Mouse (Mus musculus): Measurements from ENCODE around the gene Clec4a2.
"Not testable (repeated sequence)": the region's sequence is repeated elsewhere in the genome, so short reads cannot be mapped to it uniquely, and the experiment has no call there.

Gene Clec4a2

DNA sequence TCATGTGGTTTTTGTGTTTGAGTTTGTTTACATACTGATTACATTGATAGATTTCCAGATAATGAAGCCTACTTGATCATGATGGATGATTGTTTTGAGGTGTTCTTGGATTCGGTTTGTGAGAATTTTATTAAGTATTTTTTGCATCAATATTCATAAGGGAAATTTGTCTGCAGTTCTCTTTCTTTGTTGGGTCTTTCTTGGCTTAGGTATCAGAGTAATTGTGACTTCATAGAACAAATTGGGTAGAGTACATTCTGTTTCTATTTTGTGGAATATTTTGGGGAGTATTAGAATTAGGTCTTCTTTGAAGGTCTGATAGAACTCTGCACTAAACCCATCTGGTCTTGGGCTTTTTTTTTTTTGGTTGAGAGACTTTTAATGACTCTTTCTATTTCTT, at the start of gene Clec4a2:
Gene Clec4a2, plus strand, starts transcription at position 301 of the 400 bp plus-strand sequence.
- in situ Hi-C loops (cut with MboI, MseI), result not testable (repeated sequence)

GRCm38 (mm10) chr6:123095125-123095843, 10.9 kb upstream of the Clec4a2 start:
- in situ Hi-C loops (cut with MboI, MseI), result no loop called here

GRCm38 (mm10) chr6:123123195-123123594, 17.0 kb downstream of the Clec4a2 start:
- in situ Hi-C loops (cut with MboI, MseI), result no loop called here

GRCm38 (mm10) chr6:123127173-123127572, 20.9 kb downstream of the Clec4a2 start:
- in situ Hi-C loops (cut with MboI, MseI), result loop anchor here in 1 of 2 experiments (25.0 kb wide), 1 partner anchor 1440 kb away; no protein-coding TSS in a partner anchor

GRCm38 (mm10) chr6:123137766-123138526, 31.7 kb downstream of the Clec4a2 start:
- in situ Hi-C loops (cut with MboI, MseI), result loop anchor here in 1 of 2 experiments (25.0 kb wide), 1 partner anchor 1451 kb away; no protein-coding TSS in a partner anchor

- in situ Hi-C loops (cut with MboI, MseI), result no loop called here
Observed at GRCm38 (mm10) chr6:123170106-123170505, 63.9 kb downstream of the Clec4a2 start.

DNA sequence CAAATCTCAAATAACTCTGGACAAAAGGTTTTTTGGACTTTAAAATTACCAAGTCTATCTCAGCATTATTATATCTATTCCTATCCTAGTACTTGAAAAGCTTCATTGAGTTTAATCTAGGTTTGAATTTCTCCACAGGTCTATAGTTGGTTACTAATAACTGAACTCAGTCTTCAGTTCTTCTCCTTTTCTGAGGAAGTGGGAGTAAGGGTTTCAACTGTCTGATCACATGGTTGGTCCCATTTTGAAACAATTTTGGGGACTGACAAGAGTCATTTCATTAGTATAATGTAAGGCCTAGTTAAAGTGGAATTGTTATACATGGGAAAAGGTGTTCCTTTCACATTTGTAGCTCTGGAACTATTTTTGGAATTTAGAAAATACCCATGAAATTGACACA, 64.8 kb downstream of the Clec4a2 start:
- in situ Hi-C loops (cut with MboI, MseI), result no loop called here

DNA sequence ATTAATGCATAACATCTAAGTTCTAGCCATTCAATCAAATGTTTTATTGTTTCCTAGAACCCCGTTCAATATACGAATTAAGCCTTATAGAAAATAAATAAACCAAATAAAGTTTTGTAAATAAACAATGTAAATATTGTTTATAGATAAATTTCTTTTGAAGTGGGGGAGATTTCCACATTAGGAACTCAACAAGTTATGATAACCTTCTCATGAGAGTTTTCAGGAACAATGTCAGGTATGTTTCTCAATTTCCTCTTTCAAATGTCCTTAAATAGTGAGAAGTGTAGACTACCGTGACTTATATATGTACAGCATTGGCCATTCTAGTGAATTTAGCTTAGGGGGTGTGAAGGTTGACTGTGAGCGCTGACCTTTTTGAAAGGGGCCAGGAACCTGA, 66.4 kb downstream of the Clec4a2 start, which contains the start of gene Clec4b2:
Gene Clec4b2, plus strand, starts transcription at position 301 of the 400 bp plus-strand sequence.
- in situ Hi-C loops (cut with MboI, MseI), result no loop called here

- in situ Hi-C loops (cut with MboI, MseI), result no loop called here
Observed at GRCm38 (mm10) chr6:123175549-123175948, 69.3 kb downstream of the Clec4a2 start.

GRCm38 (mm10) chr6:123184862-123185261, 78.6 kb downstream of the Clec4a2 start:
- in situ Hi-C loops (cut with MboI, MseI), result not testable (repeated sequence)
